Mouse (Mus musculus) cortical plate, adult 2 months (tissue): ENCODE results near the gene Ptbp3.

Source experiments
- CTCF ChIP-seq: fragments of 200-500 bp; IDR thresholded peaks from 2 replicates; pipeline ENCODE4 v1.5.1; 2011; ENCODE audit warnings: mild to moderate bottlenecking, control low read depth, low read length; ENCODE audit not compliant: insufficient read depth; ENCODE audit errors: extremely low read depth
- POLR2A ChIP-seq: fragments of 200-500 bp; IDR thresholded peaks from 2 replicates; pipeline ENCODE4 v1.6.1; 2011; ENCODE audit warnings: mild to moderate bottlenecking, low read length, control low read depth; ENCODE audit not compliant: insufficient read depth; ENCODE audit errors: extremely low read depth

- TF ChIP-seq POLR2A (no peak), CTCF (no peak)
Measured at GRCm38 (mm10) chr4:59465449-59465848, 83.7 kb downstream of the Ptbp3 start.
